Mouse (Mus musculus) left cerebral cortex, postnatal 36 days (tissue): ENCODE results near the gene Panx1. TPM values are rescaled to one million over a fixed set of nuclear protein-coding genes. Genes with fewer than 3 reads are reported as not detected.

Experiments
- DNase-seq, 2 experiments: peaks; one replicate each; pipeline ENCODE4 v3.0.0; 2021 to 2022; ENCODE audit warnings: low spot score in 2 of 2, mixed read lengths in 1 of 2
- intact Hi-C: fragments of 180-260 bp; cut with DNase I; formaldehyde crosslinking; loops from one replicate; pipeline ENCODE4 v1.15.1; 2025
- total RNA-seq, 2 experiments: library from RNA; stranded (reverse); gene quantifications; 2 replicates each; pipeline ENCODE4 v1.2.3; 2021

Gene Panx1
- total RNA-seq, 2 experiments from 2014 or later, result 27.0 to 30.3 TPM

DNA sequence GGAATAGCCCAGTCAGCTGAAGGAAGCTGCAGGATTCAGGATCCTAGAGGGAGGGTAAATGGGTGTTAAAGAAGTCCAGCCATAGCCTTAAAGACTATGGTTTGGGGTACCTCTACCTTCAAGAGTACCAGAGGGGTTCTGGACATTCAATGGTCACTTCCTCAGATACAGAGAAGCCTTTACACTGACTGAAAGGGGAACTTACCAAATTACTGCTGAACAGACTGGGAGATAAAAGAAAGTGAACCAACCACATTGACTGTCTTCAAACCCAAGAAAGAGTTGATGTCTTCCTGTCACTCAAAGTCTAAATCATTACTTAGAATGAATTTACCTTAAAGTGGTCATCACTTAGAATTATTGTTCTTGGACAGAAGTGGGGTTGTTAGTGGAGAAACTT lies 62.6 kb downstream of the Panx1 start:
- DNase-seq, result no peak
- intact Hi-C loops, result no loop called here

DNA sequence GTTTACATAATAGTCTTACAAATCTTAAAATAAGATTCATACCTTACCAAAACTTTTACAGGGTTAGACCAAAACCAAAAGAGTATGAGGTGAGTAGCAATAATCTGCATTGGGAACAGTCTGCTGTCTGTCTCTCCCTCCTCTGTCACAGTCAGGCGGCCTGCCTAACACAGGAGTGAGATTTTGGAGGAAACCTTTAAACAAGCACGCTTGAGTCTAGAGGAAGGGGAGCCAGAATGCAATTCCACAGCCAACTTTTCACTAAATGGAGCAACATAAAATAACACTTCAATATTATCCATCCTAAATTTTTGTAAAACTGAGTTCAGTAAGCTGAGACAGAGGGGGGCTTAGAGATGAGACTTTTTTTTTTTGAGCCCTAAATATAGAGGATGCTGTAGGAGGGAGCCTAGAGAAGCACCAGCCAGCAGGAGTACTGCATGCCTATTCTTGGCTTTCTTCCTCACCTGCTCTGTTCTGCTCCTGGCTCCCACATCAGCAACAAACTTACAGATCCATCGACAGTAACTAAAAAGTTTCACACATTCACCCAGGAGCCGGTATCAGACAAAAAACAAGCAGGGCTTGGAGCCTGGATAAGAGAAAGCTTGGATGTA lies 63.6 kb downstream of the Panx1 start:
- intact Hi-C loops, result no loop called here
- DNase-seq, result peak in 1 of 2 experiments; percentile 52

DNA sequence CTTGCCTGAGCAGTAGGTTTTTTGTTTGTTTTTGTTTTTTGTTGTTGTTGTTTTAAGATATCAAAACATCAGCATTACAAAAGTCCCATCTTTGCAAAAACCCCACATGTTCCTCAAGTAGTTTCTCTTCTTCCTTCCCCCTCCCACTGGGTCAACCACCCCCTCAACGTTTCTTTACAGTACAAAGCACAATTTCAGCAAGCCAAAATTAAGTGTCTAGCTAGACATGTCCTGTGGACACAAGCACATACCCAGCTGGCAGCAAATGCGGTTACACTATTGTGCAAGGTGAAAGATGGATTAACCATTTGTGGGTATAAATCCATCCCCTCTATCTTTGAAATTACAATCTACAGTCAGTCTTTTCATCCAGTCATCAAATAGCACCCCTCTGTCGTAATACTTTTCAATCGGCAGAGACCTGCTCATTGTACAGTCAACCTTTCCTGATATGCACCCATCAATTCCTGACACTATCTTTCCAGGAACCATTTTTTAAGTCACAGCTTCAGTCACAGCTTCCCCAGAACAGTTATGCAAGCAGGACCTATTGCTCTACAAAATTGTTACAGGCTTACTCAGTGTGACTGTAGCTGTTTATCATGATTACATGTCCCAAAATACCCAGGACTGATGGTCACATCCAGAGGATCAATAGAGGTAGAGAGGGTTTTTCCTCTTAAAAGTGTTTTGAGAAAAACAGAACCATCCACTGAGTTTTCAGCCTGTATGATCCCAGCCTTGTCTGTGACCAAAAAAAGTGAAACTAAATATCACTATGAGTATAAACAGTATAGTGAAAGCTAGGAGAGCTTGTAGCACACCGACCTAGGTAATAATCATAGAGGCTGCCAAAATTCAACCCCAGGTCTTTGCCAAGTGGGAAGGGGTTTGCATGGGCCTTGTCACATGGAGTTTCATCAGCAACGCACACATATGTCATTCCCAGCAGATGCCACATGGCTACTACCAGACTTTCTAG lies 70.7 kb downstream of the Panx1 start:
- intact Hi-C loops, result no loop called here
- DNase-seq, result no peak

DNA sequence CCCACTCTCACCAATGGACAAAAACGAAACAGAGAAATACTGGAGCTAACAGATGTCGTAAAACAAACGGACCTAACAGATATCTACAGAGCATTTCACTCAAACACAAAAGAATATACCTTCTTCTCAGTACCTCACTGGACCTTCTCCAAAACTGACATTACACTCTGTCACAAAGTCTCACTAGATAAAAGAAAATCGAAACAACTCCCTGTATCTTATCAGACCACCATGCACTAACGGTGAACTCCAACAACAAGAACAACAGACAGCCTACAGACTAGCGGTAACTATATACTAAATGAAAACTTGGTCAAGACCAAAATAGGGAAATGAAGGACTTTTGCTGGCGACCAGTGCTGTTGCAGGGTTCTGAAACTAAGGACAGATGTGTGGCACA lies 71.5 kb downstream of the Panx1 start:
- intact Hi-C loops, result no loop called here
- no peak for DNase-seq

DNA sequence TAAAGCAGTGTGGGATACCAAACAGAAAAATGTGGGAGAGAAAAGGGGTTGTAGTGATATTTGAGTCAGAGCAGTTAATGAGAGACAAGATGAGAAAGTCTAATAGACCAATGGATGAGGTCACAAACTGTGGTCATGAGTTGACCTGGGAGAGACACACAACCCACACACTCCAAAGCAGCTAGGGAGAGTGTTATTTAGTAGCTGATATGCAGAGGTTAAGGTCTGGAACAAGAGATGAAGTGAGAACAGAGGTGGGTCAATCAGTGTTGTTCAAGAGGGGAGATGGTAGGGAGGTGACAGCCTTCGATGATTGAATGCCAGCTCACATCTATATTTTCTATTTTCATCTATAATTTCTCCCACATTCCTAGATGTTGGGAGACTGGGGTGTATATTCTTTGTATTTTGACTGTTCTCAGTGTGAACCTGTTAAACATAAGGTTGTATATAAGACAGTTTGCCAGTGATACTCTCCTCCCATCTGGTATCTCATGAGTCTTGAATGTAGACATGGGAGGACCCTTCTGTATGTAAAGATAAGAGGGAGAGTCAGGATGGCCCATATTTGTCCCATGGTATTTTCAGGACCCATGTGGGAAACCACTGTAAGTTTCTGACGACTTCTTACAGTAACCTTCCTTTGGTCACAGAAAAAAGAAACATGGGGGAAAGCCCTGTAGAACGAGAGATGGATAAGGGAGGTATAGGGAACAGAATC lies 74.3 kb downstream of the Panx1 start:
- intact Hi-C loops, result no loop called here
- no peak for DNase-seq

DNA sequence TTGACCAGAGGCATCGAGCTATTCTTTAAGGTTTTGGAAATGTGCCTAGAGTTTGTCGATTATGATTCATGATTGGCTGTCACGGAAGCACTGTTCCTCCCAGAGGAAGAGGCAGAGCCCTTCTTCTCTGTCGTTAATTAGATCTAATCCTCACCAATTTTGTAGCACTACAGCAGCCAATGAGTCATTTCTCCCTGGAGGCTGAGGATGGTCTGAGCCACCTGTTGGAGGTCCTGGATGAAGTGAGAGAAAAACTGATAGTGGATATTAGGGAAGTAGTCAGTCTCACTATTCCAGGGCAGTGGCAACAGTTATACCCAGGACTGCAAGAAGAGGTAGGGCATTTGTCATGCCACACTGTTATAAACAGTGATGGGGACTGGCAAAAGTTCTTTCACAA lies 75.1 kb downstream of the Panx1 start:
- intact Hi-C loops, result no loop called here
- DNase-seq, result no peak

DNA sequence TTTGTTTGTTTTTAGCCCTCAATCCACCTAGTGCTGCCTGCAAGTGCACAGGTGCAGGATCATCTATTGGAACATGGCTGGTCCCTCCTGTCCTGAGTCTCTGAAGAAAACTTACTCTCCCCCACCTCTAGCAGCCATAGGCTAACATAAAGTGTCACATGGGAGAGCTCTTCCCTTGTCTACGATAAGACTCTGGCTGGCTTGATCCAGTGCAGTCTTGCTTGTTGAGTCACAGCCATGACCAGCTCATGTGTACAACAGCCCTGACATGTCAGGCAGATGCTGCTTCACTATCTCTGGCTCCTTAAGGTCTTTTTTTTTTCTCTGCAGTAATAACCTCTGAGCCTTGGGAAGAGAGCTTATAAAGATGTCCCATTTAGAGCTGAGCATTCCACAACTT lies 77.7 kb downstream of the Panx1 start:
- DNase-seq, result no peak
- intact Hi-C loops, result no loop called here

DNA sequence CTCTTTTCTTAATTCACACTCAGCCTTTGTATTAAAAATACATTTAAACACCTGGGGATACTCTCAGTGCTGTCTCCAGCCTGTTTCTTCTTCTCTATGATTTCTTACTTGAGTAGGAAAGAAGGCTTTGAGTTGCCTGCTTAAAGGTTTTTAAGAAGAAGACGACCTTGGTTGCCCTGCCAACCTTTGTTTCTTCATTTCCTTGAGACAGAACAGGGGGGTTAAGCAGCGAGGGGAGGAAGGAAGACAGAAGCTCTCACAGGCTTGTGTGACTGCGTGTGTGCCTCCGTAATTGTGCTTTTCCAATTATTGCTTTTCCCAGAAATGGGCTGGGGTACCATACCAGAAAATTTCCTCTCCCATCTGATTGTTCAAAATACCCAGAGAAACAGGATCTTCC lies 78.5 kb downstream of the Panx1 start:
- DNase-seq, result no peak
- intact Hi-C loops, result no loop called here

DNA sequence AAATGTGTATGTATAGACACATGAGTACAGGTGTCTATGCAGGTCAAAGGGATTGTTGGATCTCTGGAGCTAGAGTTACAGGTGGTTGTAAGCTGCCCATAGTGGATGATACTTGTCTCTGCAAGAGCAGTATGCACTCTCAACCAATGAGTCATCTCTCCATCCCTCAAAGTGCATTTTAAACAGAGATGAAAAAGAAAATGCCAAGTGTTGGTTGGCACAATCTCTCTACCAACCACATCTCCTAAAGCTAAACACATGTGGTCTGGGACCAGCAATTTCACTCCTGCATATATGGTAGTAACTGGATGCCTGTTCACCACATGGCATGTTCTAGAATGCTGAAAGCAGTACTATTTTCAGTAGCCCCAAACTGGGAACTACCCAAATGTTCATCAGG lies 79.9 kb downstream of the Panx1 start:
- DNase-seq, result no peak

DNA sequence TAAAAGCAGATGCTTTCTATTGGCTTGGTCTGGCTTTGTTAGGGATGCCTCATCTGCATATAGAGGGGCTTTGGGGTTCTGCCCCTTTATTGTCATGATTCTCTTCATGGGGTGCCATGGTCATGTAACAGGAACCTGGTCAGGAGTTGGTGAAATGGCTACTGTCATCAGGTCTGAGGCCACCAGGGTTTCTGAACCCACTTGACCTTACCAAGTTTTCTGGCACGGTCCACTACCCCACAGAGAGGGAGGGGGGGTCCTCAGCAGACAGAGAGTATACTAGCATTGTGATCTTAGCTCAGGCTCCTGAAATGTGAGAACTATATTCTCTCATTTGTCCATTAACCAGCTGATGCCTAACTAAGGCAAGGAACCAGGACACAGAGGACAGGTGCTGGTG lies 82.5 kb downstream of the Panx1 start:
- DNase-seq, result no peak
- intact Hi-C loops, result no loop called here

More for the DNA sequence above, 79.9 kb downstream of the Panx1 start:
- intact Hi-C loops, result no loop called here

DNA sequence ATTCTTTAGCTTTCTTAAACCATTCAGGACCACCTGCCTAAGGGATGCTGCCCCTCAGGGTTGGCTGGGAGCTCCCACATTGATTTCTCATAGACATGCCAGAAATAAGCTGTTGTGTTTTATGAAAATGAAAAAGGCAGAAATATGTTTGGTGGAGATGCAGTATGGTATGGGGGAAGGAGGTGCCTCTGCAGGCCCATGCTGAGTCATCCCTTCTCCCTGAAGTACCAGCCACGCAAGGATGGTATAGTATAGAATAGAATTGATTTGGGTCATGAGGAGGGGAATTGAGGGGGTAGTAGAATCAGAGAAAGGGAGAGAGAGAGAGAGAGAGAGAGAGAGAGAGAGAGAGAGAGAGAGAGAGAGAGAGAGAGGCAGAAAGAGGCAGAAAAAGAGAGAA lies 90.6 kb downstream of the Panx1 start:
- DNase-seq, result peak; percentile 7 to 10
- intact Hi-C loops, result no loop called here

Other genes with a start within 250 kb of the Panx1 start
- gene Gpr83, start 185.3 kb downstream of the Panx1 start, total RNA-seq, result 10 to 100 TPM; 21.7 to 27.3 TPM
- not detected for gene Izumo1r, start 141.5 kb downstream of the Panx1 start, total RNA-seq
- gene Hephl1, start 66.6 kb upstream of the Panx1 start, total RNA-seq, result not detected
- gene Vstm5, start 193.6 kb upstream of the Panx1 start, total RNA-seq, result 1 to 10 TPM; 8.5 to 9.8 TPM
- gene Med17, start 234.5 kb upstream of the Panx1 start, total RNA-seq, result 10 to 100 TPM; 35.8 to 42.8 TPM